Mouse (Mus musculus): Measurements from ENCODE around the gene Auts2.
"Not testable (repeated sequence)": the region's sequence is repeated elsewhere in the genome, so short reads cannot be mapped to it uniquely, and the experiment has no call there.

- not testable (repeated sequence) for TF ChIP-seq CTCF, EP300 (IDR thresholded peaks at IDR 0.05; ENCODE audit: low read depth)
Observed at GRCm38 (mm10) chr5:132560771-132561170, 17.6 kb upstream of the Auts2 start.
